Mouse (Mus musculus) large intestine, adult 2 months (tissue): Measurements from ENCODE around the gene Rsph3b. TPM values are rescaled to one million over a fixed set of nuclear protein-coding genes. Genes with fewer than 3 reads are reported as not detected.
"Not testable (repeated sequence)": the region's sequence is repeated elsewhere in the genome, so short reads cannot be mapped to it uniquely, and the experiment has no call there.

ENCODE experiments used
- DNase-seq: peaks from one replicate; pipeline ENCODE4 v3.0.0-alpha.2; 2012; ENCODE audit warnings: low read depth, low spot score
- WGBS: fragments of 180-500 bp; shearing (Covaris S2); methylation state at CpG from one replicate; pipeline ENCODE4 v1.1.7; 2018; 5-methylcytosine and 5-hydroxymethylcytosine counted together
- polyA plus RNA-seq: library from polyadenylated mRNA; depleted of rRNA; stranded (reverse); fragments of >200 nt; gene quantifications from 2 replicates; pipeline ENCODE4 v1.2.3, GENCODE M21; 2012; rRNA removed

Gene Rsph3b
- 18.0 and 22.7 TPM in 2 replicates for polyA plus RNA-seq

- 1% methylated on average over 73 of the region's 73 CpGs for WGBS
- DNase-seq = peak; percentile 44
These were observed at the start of gene Rsph3b for GRCm38 (mm10) chr17:6947984-6948768. TSS of gene Rsph3b (minus strand) at chr17:6948682.

GRCm38 (mm10) chr17:6997778-6998490 lies 49.5 kb upstream of the Rsph3b start:
- 77% methylated on average over 1 of the region's 7 CpGs for WGBS
- not testable (repeated sequence) for DNase-seq

- WGBS = 60% methylated on average over 8 of the region's 8 CpGs
- not testable (repeated sequence) for DNase-seq
These were observed 48.3 kb upstream of the Rsph3b start for GRCm38 (mm10) chr17:6996826-6997225.

GRCm38 (mm10) chr17:6995504-6995903 lies 47.0 kb upstream of the Rsph3b start:
- not testable (repeated sequence) for DNase-seq
- WGBS = no CpG with 5 or more reads among the region's 6 CpGs

GRCm38 (mm10) chr17:6986118-6986517 lies 37.6 kb upstream of the Rsph3b start:
- WGBS = 96% methylated on average over 1 of the region's 1 CpGs
- not testable (repeated sequence) for DNase-seq

GRCm38 (mm10) chr17:6980144-6980543 lies 31.7 kb upstream of the Rsph3b start:
- not testable (repeated sequence) for DNase-seq
- 90% methylated on average over 5 of the region's 8 CpGs for WGBS

- not testable (repeated sequence) for DNase-seq
- 2% methylated on average over 5 of the region's 5 CpGs for WGBS
These were observed 30.9 kb upstream of the Rsph3b start for GRCm38 (mm10) chr17:6979380-6979779.

- under 1% methylated on average over 49 of the region's 68 CpGs for WGBS
- DNase-seq = not testable (repeated sequence)
These were observed 30.1 kb upstream of the Rsph3b start, which contains the start of gene Gm49721 for GRCm38 (mm10) chr17:6978287-6979248. TSS of gene Gm49721 (plus strand) at chr17:6978904.

GRCm38 (mm10) chr17:6974985-6975384 lies 26.5 kb upstream of the Rsph3b start:
- WGBS = 44% methylated on average over 3 of the region's 3 CpGs

GRCm38 (mm10) chr17:6972836-6973396 lies 24.4 kb upstream of the Rsph3b start:
- 43% methylated on average over 4 of the region's 4 CpGs for WGBS
- DNase-seq = not testable (repeated sequence)

More at GRCm38 (mm10) chr17:6974985-6975384, 26.5 kb upstream of the Rsph3b start:
- not testable (repeated sequence) for DNase-seq

- WGBS = 86% methylated on average over 8 of the region's 8 CpGs
- DNase-seq = not testable (repeated sequence)
These were observed 22.8 kb upstream of the Rsph3b start for GRCm38 (mm10) chr17:6971238-6971637.

GRCm38 (mm10) chr17:6970334-6970733 lies 21.9 kb upstream of the Rsph3b start, which contains the start of gene Rnaset2b:
TSS of gene Rnaset2b (plus strand) at chr17:6970634.
- not testable (repeated sequence) for DNase-seq

GRCm38 (mm10) chr17:6967673-6968072 lies 19.2 kb upstream of the Rsph3b start:
- not testable (repeated sequence) for DNase-seq
- 0% methylated on average over 1 of the region's 1 CpGs for WGBS

More at GRCm38 (mm10) chr17:6970334-6970733, 21.9 kb upstream of the Rsph3b start, which contains the start of gene Rnaset2b:
- 100% methylated on average over 1 of the region's 8 CpGs for WGBS

- not testable (repeated sequence) for DNase-seq
- 10% methylated on average over 6 of the region's 6 CpGs for WGBS
These were observed 16.9 kb upstream of the Rsph3b start for GRCm38 (mm10) chr17:6965364-6965763.

GRCm38 (mm10) chr17:6962936-6963335 lies 14.5 kb upstream of the Rsph3b start:
- WGBS = 40% methylated on average over 4 of the region's 4 CpGs

GRCm38 (mm10) chr17:6962339-6962738 lies 13.9 kb upstream of the Rsph3b start:
- DNase-seq = not testable (repeated sequence)
- WGBS = 69% methylated on average over 4 of the region's 6 CpGs

More at GRCm38 (mm10) chr17:6962936-6963335, 14.5 kb upstream of the Rsph3b start:
- DNase-seq = not testable (repeated sequence)

- DNase-seq = peak; percentile 18
- WGBS = under 1% methylated on average over 21 of the region's 48 CpGs
These were observed 12.9 kb upstream of the Rsph3b start for GRCm38 (mm10) chr17:6961181-6962000.

- 3% methylated on average over 44 of the region's 51 CpGs for WGBS
- not testable (repeated sequence) for DNase-seq
These were observed 12.3 kb upstream of the Rsph3b start, which contains the start of gene Tagap1 for GRCm38 (mm10) chr17:6960776-6961175. TSS of gene Tagap1 (minus strand) at chr17:6961156.
